Mouse (Mus musculus) brain, embryonic 14.5 days (tissue): ENCODE results near the gene Rapgefl1. TPM values are rescaled to one million over a fixed set of nuclear protein-coding genes. Genes with fewer than 3 reads are reported as not detected.
"Not testable (repeated sequence)": the region's sequence is repeated elsewhere in the genome, so short reads cannot be mapped to it uniquely, and the experiment has no call there.

ENCODE experiments used
- DNase-seq: peaks from one replicate; pipeline ENCODE4 v3.0.0-alpha.2; 2011; ENCODE audit warnings: low read depth
- CTCF ChIP-seq: fragments of 200-500 bp; IDR thresholded peaks from 2 replicates; pipeline ENCODE4 v1.5.1; 2012; ENCODE audit warnings: inconsistent platforms, mild to moderate bottlenecking, moderate library complexity, borderline replicate concordance; ENCODE audit not compliant: insufficient read depth, insufficient read length; ENCODE audit errors: extremely low read depth
- POLR2A ChIP-seq: fragments of 200-500 bp; IDR thresholded peaks from 2 replicates; pipeline ENCODE4 v1.6.1; 2012; ENCODE audit warnings: mild to moderate bottlenecking, inconsistent platforms, borderline replicate concordance; ENCODE audit not compliant: poor library complexity, insufficient read depth, insufficient read length, severe bottlenecking; ENCODE audit errors: extremely low read depth
- polyA plus RNA-seq: library from polyadenylated mRNA; depleted of rRNA; stranded (reverse); fragments of >200 nt; gene quantifications from 2 replicates; pipeline ENCODE4 v1.2.3, GENCODE M21; 2012

Gene Rapgefl1
- polyA plus RNA-seq, 1 experiment, result 33.5 TPM

GRCm38 (mm10) chr11:98795714-98796514 is 40.7 kb upstream of the Rapgefl1 start:
- peak; percentile 67 for DNase-seq
- TF ChIP-seq POLR2A (no peak), CTCF (0 out of 2 replicates have a peak, but pooled peaks have one; percentile 0)

- peak; percentile 94 for DNase-seq
- TF ChIP-seq CTCF (no peak), POLR2A (no peak)
These were observed 39.9 kb upstream of the Rapgefl1 start for GRCm38 (mm10) chr11:98796515-98797216.

- DNase-seq, result no peak
- TF ChIP-seq CTCF (no peak), POLR2A (no peak)
These were observed 39.3 kb upstream of the Rapgefl1 start for GRCm38 (mm10) chr11:98797306-98797705.

DNA sequence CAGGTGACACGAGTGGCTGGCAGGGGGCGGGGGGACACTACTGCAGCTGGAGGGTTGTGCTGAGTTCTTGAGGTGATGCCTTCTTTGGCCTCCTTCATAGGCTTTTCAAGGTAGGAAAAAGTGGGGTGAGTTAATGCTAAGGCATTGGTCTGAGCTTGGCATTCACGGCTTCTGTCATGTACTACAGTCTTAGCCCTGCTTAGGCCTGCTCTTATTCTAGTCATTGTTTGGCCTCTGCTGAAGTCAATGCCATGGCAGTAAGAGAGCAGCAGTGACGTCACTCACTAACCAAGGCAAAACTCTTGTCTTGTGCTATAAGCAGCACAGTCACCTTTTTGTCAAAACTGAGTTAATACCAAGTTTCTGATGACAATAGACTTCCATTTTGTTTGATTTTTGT is 38.7 kb upstream of the Rapgefl1 start:
- DNase-seq, result peak; percentile 37

DNA sequence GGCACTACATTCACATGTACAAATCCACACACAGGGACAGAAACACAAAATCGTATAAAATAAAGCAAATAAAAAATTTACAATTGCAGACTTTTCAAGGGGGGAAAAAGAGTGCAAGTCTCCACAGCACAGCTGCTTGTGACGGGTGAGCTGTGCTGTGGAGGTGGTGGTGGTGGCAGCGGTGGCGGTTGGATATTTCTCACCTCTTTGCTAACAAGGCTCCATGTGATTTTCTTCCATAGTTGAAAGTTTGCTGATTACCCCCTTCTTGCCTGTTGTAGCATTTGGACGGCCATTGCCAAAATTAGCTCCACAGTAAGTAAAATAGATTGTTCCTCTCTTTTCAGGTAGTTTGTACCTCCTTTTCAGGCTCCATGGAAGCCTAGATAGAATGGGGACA is 32.0 kb upstream of the Rapgefl1 start, which contains the start of gene Casc3:
Casc3 (plus strand) TSS at position 301 of the 400 bp plus-strand sequence.
- no peak for DNase-seq
- TF ChIP-seq CTCF (no peak), POLR2A (no peak)

More for the DNA sequence above, 38.7 kb upstream of the Rapgefl1 start:
- no peak for TF ChIP-seq POLR2A
- TF ChIP-seq CTCF, result no peak

DNA sequence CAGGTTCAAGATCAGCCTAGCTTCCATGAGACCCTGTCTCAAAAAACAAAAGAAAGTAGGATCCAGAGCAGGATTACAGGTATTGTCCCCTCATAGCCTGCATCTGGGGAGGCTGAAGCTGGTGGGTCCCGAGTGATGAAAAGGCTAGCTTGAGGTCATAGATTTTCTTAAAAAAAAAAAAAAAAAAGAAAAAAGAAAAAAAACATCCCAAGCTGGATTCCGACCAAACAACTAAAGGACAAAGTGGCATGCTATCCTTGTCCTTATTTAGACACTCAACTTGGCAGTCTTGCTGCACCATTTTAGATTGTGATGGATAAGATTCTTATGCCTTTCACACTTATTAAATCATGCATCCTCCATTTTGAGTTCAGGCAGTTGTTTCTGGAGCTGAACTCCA is 28.2 kb upstream of the Rapgefl1 start:
- TF ChIP-seq POLR2A (no peak), CTCF (no peak)

DNA sequence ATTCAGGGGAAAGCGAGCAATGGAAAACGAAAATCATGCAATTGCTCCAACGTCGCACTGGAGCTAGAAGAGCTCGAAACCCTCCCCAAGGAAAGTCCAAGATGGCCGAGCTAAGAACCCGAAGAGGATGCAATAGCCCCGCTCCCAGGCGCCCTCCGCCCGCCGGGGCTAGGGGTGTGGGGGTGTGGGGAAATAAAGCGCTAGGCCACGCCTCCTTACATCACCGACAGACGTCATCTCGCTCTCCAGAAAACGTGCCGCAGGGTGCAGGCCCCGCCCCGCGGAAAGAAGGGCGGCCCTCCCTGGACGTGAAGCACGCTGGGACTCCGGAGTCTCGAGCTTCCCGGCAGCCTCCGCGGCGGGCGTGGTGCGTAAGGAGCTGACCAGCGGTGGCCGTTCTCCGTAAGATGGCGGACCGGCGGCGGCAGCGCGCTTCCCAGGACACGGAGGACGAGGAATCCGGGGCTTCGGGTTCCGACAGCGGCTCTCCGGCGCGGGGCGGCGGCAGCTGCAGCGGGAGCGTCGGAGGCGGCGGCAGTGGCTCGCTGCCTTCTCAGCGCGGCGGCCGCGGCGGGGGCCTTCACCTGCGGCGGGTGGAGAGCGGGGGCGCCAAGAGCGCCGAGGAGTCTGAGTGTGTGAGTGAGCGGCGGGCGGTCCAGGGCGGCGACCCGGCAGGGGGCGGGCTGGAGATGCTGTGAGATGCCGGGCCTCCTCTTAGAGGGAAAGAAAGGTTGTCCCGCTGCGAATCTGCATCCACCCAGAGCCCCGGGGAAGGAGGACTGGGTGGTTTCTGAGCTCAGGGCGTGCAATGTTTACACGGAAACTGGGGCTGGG is 26.9 kb upstream of the Rapgefl1 start:
- peak; percentile 100 for DNase-seq
- TF ChIP-seq POLR2A (peak; percentile 79), CTCF (no peak; the same call in 1 of the 2 replicates)

More for the DNA sequence above, 28.2 kb upstream of the Rapgefl1 start:
- no peak for DNase-seq

DNA sequence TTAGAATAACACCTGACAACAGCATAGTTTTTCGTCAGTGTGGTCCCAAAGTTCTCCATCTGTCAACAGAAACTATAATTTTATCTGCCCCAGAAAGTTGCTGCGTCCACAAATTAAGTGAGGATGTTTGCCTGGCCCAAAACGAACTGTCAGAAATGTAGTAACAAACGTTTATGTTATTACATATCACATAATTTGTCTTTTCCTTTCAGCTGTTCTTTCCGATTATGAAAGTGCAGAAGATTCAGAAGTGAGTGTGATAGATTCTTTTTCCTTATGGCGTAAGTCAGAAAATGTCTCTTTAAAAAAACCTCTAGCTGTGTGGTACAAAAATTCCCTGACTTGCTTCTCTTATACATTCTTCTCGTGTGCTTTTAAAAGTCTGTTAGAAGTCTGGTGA is 25.9 kb upstream of the Rapgefl1 start:
- DNase-seq, result no peak
- TF ChIP-seq POLR2A (no peak), CTCF (no peak)

DNA sequence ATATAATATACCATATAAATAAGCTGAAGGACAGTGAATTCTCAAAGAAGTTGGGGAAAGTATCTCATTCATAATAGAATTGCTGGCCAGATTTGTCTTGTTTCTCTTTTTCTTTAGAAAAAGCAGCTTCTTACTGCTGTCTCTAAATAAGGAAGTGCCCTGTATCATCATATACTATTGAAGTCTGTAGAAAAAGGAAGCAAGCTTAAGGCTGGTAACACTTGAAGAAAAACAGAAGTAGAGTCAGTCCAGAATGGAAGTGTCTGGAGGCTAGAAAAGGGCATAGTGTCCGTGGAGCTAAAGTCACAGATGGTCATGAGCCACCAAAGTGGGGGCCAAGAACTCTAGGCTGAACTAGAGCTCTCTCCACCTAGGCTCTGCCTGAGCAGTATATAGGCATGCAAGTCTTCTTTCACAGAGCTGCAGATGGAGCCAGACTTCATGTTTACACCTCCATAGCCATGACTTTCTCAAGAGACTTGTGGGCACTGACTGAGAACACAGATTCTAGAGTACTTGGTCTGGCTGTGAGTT is 19.8 kb upstream of the Rapgefl1 start:
- no peak for DNase-seq
- TF ChIP-seq CTCF, result no peak
- TF ChIP-seq POLR2A, result no peak

DNA sequence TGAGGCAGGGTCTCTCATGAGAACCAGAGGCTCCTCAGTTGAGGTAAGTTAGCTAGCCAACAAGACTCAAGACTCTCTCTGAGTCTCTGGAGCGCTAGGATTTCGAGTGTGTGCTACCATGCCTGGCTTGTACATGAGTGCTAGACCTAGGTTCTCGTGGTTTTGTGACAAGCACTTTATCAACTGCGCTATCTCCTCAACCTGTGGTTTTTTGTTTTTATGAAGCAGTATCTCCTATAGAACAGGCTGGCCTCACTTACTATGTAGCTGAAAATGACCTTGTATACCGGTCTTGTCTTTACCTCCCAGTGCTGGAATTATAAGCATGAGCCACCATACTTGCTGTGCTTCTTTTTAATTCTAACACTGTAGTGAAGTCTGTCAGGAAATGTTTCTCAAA is 15.6 kb upstream of the Rapgefl1 start:
- DNase-seq, result no peak
- no peak for TF ChIP-seq POLR2A
- TF ChIP-seq CTCF, result no peak

- DNase-seq, result not testable (repeated sequence)
These were observed 10.5 kb upstream of the Rapgefl1 start for GRCm38 (mm10) chr11:98826071-98826470.
